Mouse (Mus musculus) C2C12 (cell line): ENCODE measurements at regions not wholly inside any gene's neighbourhood (a gene's known extent, or its start where the extent isn't known, plus 50 kb on each side); places are given as distances from the start of the nearest gene placed in this dataset.

Source experiments
- H3K27me3 ChIP-seq: one replicate; pipeline ENCODE4 v1.6.1; 2011; ENCODE audit not compliant: control insufficient read depth, insufficient read depth, insufficient read length
- H3K36me3 ChIP-seq: one replicate; pipeline ENCODE4 v1.6.1; 2011; ENCODE audit not compliant: control insufficient read depth, insufficient read depth
- H3K4me3 ChIP-seq: one replicate; pipeline ENCODE4 v1.5.1; 2011; ENCODE audit warnings: mild to moderate bottlenecking, control low read depth; ENCODE audit not compliant: poor library complexity, insufficient read depth, severe bottlenecking
- H3K79me2 ChIP-seq: one replicate; pipeline ENCODE4 v1.6.1; 2011; ENCODE audit not compliant: control insufficient read depth, insufficient read depth
- H3K79me3 ChIP-seq: one replicate; pipeline ENCODE4 v1.6.1; 2011; ENCODE audit warnings: low read depth, control low read depth
- H3ac ChIP-seq: one replicate; pipeline ENCODE3; 2011; ENCODE audit warnings: low read depth; ENCODE audit not compliant: control insufficient read depth, insufficient read length
- CEBPB ChIP-seq: IDR thresholded peaks from one replicate; pipeline ENCODE4 v1.6.1; 2011; ENCODE audit warnings: low read depth, mild to moderate bottlenecking, control low read depth, moderate library complexity
- CTCF ChIP-seq: IDR thresholded peaks from one replicate; pipeline ENCODE4 v1.5.1; 2011; ENCODE audit not compliant: control insufficient read depth, insufficient read depth, insufficient read length
- FOSL1 ChIP-seq: IDR thresholded peaks from one replicate; pipeline ENCODE4 v1.8.0; 2011; ENCODE audit warnings: mild to moderate bottlenecking, low read length; ENCODE audit not compliant: poor library complexity, insufficient read depth, severe bottlenecking
- MAX ChIP-seq: IDR thresholded peaks from one replicate; pipeline ENCODE4 v1.6.1; 2011; ENCODE audit warnings: mild to moderate bottlenecking, control low read depth
- MYOD1 ChIP-seq: IDR thresholded peaks from one replicate; pipeline ENCODE4 v1.6.1; 2011; ENCODE audit warnings: low read depth; ENCODE audit not compliant: control insufficient read depth, insufficient read length
- MYOG ChIP-seq: IDR thresholded peaks from one replicate; pipeline ENCODE4 v1.6.1; 2011; ENCODE audit not compliant: control insufficient read depth, insufficient read length; ENCODE audit errors: extremely low read depth
- USF1 ChIP-seq: IDR thresholded peaks from one replicate; pipeline ENCODE4 v1.6.1; 2011; ENCODE audit warnings: low read depth, mild to moderate bottlenecking, control low read depth, moderate library complexity

DNA sequence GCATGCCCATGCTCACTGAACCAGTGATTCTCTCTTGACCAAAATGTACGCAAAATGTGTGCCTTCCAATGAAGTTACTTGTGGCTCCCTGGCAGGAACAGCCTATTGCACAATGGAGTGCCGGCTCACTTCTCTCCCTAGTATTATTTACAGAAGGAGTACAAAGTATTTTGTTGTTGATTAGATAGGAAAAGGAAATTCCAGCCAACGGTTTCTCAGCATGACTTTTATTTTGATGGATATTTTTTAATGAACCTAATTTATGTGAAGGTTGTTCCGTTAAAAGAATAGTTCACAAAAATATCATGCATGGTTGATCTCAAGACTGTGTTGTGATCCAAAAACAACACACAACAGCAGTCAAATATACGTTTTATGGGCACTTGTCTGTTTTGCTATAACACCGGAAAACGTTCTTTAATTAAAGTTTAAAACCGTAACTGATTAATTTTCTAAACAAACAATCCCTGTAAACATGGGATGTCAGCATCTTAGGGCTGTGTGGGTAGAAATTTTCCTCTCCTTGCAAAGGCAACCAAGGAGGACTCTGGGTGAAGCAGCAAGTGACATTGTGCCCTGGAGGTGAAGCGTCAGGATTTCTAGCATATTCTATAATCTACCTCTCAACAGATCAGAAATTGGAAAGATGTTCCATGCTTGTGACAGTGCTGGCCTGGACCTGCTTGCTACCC is 116.3 kb upstream of the Gm10295 start:
- Histone ChIP-seq H3K79me3 (no peaks in the 10 kb centered on the region), H3K79me2 (no peaks in the 10 kb centered on the region), H3ac (no peak overlapping the region), H3K27me3 (no peaks in the 10 kb centered on the region), H3K36me3 (no peaks in the 10 kb centered on the region), H3K4me3 (no peak overlapping the region)
- no peak for TF ChIP-seq FOSL1
- no peak for TF ChIP-seq CTCF
- no peak for TF ChIP-seq CEBPB
- TF ChIP-seq MAX, result no peak
- TF ChIP-seq MYOG, result no peak
- TF ChIP-seq MYOD1, result no peak
- TF ChIP-seq USF1, result no peak

GRCm38 (mm10) chr7:71464127-71464526 is 112.8 kb upstream of the Gm10295 start:
- no peaks in the 10 kb centered on the region for H3K27me3 ChIP-seq

GRCm38 (mm10) chr7:71463565-71463964 is 112.3 kb upstream of the Gm10295 start:
- Histone ChIP-seq H3K27me3 (no peaks in the 10 kb centered on the region), H3K4me3 (no peak overlapping the region), H3K36me3 (no peaks in the 10 kb centered on the region), H3K79me3 (no peaks in the 10 kb centered on the region), H3K79me2 (no peaks in the 10 kb centered on the region), H3ac (no peak overlapping the region)
- TF ChIP-seq CEBPB, result no peak
- no peak for TF ChIP-seq MYOG
- TF ChIP-seq CTCF, result no peak
- TF ChIP-seq MAX, result no peak
- TF ChIP-seq USF1, result no peak
- TF ChIP-seq FOSL1, result no peak
- TF ChIP-seq MYOD1, result no peak

More at GRCm38 (mm10) chr7:71464127-71464526, 112.8 kb upstream of the Gm10295 start:
- Histone ChIP-seq H3K79me2 (no peaks in the 10 kb centered on the region), H3K79me3 (no peaks in the 10 kb centered on the region), H3ac (no peak overlapping the region), H3K36me3 (no peaks in the 10 kb centered on the region), H3K4me3 (no peak overlapping the region)
- no peak for TF ChIP-seq CEBPB
- no peak for TF ChIP-seq MAX
- TF ChIP-seq CTCF, result no peak
- TF ChIP-seq USF1, result no peak
- no peak for TF ChIP-seq FOSL1
- no peak for TF ChIP-seq MYOD1
- TF ChIP-seq MYOG, result no peak

DNA sequence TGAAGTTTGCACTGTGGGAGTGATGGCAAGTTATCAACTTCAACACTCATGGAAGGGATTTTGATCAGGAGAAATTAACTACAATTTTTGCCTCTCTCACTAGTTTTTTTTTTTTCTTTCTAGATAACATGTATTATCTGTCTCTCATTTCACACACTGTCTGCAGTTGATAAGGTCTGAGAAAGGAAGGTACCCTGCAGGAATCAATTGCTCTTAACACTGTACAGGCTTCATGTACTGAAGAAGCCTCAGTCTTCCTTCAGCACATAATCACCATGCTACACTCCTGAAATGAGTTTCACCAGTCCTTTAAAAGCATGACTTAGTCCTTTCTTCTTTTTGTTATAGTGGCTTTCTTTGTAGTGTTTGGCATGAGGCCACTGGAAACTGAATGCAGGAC is 108.5 kb upstream of the Gm10295 start:
- no peak overlapping the region for H3K4me3 ChIP-seq
- no peak overlapping the region for H3ac ChIP-seq
- H3K79me2 ChIP-seq, result no peaks in the 10 kb centered on the region
- no peaks in the 10 kb centered on the region for H3K36me3 ChIP-seq
- TF ChIP-seq CTCF, result no peak
- no peak for TF ChIP-seq CEBPB
- no peak for TF ChIP-seq USF1
- no peak for TF ChIP-seq MYOD1
- TF ChIP-seq MYOG, result no peak
- no peak for TF ChIP-seq FOSL1
- no peak for TF ChIP-seq MAX
- no peaks in the 10 kb centered on the region for H3K79me3 ChIP-seq
- no peaks in the 10 kb centered on the region for H3K27me3 ChIP-seq

- Histone ChIP-seq H3K36me3 (no peaks in the 10 kb centered on the region), H3ac (no peak overlapping the region), H3K4me3 (no peak overlapping the region), H3K27me3 (no peaks in the 10 kb centered on the region), H3K79me3 (no peaks in the 10 kb centered on the region), H3K79me2 (no peaks in the 10 kb centered on the region)
- no peak for TF ChIP-seq USF1
- TF ChIP-seq MYOD1, result no peak
- TF ChIP-seq MAX, result no peak
- TF ChIP-seq CTCF, result no peak
- no peak for TF ChIP-seq MYOG
- no peak for TF ChIP-seq FOSL1
- no peak for TF ChIP-seq CEBPB
Measured at GRCm38 (mm10) chr7:71458104-71458754, 106.9 kb upstream of the Gm10295 start.
